Mouse (Mus musculus): ENCODE results near the gene Armh1.
"Not testable (repeated sequence)": the region's sequence is repeated elsewhere in the genome, so short reads cannot be mapped to it uniquely, and the experiment has no call there.

Armh1 gene

GRCm38 (mm10) chr4:117267831-117268437 lies 16.0 kb upstream of the Armh1 start:
- no peak for DNase-seq (ENCODE audit: low read depth)

GRCm38 (mm10) chr4:117267284-117267683 lies 15.4 kb upstream of the Armh1 start:
- peak; percentile 79 for DNase-seq (ENCODE audit: low read depth)

DNA sequence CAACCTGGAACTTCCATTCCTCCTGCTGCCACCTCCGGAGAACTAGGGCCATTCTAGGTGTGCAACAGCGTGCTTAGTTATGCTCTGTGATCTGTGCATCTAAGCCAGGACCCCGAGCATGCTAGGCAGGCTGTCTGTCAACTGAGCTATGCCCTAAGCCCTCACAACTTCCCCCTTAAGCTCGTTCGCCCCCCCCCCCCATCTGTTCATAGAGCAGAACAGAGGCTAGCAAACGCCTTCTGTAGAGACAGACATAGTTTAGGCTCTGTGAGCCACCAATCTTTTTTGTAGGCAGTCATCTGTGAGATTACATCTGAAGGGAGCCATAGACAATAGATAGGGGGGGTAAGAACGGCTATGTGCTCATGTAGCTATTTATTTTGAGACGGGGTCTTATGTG lies 11.1 kb upstream of the Armh1 start:
- no peak for DNase-seq (ENCODE audit: low read depth)

- no peak for DNase-seq (ENCODE audit: low read depth)
Observed at GRCm38 (mm10) chr4:117262101-117262913, 10.4 kb upstream of the Armh1 start.

DNA sequence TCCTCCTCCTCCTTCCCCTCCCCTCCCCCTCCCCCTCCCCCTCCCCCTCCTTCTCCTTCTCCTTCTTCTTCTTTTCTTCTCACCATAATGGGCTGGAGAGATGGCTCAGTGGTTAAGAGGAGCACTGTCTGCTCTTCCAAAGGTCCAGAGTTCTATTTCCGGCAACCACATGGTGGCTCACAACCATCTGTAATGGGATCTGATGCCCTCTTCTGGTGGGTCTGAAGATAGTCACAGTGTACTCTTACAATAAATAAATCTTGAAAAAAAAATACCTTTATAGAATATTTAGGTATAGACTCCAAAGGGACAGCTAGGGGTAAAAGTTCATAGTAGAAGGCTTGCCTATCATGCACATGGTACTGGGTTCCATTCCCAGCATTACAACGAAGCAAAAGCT lies 9.3 kb upstream of the Armh1 start:
- DNase-seq (ENCODE audit: low read depth): no peak

DNA sequence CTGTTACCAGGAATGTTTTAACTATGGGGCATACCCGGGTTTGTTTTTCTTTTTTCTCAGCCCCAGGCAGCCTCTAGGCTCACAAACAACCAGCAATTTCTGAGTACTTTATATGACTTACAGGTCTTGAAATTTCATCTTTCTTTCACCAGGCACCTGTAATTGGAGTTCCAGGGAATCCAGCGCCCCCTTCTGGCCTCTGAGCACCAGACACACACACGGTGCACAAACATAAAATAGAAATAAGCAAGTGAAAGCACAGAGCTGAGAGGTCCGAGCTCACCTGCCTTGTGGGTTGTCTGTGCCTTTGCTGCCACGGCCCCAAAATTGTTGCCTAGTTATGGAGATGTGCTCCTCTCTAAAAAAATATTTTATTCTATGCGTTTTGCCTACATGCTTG lies 8.0 kb upstream of the Armh1 start:
- DNase-seq (ENCODE audit: low read depth): not testable (repeated sequence)

GRCm38 (mm10) chr4:117254672-117255071 lies 2.7 kb upstream of the Armh1 start:
- no peak for DNase-seq (ENCODE audit: low read depth)

DNA sequence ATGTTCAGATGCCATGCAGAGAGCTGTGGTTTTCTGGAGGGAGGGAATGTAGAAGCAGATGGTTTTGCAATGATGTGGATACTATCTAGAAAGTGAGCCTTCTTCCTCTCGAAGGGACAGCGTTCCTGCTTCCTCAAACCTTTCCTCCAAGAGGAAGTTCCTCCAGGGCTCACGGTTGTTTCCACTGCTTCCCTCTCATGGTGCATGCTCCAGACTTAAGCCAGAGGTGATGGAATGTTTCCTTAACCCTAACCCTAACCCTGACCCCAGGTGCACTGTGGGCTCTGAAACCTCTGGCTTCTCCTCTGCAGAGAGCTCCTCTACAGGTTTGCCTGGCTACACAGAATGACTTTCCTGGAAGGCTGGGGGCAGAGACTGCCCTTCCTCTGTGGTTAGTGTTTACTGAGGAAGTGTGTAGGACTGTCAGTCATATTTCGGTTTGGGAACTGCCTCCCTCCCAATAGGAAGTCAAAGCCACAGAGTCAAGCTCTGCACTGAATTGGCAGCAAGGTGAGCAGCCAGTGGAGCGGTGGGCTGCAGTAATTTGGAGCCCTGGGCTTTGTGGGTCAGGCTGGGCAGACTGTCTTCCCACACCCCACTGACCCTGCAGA lies 2.2 kb upstream of the Armh1 start:
- DNase-seq (ENCODE audit: low read depth): peak; percentile 17

GRCm38 (mm10) chr4:117253218-117254016 lies 1.5 kb upstream of the Armh1 start:
- DNase-seq (ENCODE audit: low read depth): no peak

DNA sequence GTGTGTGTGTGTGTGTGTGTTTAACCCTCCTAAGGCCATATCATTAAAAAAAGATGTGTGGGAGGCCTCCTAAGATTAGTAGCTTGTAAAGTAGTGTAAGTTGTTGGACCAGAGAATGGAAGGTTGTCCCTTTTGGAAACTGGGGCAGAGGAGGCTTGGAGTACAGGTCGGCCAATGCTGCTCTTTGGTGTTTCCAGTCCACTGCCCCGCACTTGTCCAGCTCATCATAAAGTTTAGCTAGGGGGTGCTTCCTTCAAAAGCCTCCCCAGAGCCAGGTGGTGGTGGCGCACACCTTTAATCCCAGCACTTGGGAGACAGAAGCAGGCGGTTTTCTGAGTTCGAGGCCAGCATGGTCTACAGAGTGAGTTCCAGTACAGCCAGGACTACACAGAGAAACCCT lies 830 bp upstream of the Armh1 start:
- no peak for DNase-seq (ENCODE audit: low read depth)

DNA sequence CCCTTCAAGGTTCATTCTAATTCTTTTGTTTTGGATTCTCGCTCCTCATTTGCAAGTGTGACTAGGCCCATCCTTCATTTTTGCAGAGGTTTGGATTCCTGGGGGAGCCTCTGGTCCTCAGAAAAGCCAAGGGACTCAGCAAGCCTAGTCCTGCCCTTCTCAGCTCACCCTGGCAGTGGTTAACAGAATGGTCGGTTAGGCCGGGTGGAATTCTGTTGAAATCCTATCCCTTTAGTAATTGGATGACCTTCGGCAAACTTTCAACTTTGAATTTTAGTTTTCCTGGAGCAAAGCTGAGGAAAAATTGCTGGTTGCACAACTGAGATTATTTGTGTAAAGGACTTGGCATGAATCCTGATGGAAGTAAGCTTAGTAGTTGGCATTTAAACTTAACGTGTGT lies 426 bp upstream of the Armh1 start:
- DNase-seq (ENCODE audit: low read depth): no peak

- DNase-seq (ENCODE audit: low read depth): no peak
Observed at GRCm38 (mm10) chr4:117250982-117251381, 943 bp downstream of the Armh1 start.

- DNase-seq (ENCODE audit: low read depth): no peak
Observed at GRCm38 (mm10) chr4:117240867-117241266, 11.1 kb downstream of the Armh1 start.

- no peak for DNase-seq (ENCODE audit: low read depth)
Observed at GRCm38 (mm10) chr4:117239153-117239552, 12.8 kb downstream of the Armh1 start.

DNA sequence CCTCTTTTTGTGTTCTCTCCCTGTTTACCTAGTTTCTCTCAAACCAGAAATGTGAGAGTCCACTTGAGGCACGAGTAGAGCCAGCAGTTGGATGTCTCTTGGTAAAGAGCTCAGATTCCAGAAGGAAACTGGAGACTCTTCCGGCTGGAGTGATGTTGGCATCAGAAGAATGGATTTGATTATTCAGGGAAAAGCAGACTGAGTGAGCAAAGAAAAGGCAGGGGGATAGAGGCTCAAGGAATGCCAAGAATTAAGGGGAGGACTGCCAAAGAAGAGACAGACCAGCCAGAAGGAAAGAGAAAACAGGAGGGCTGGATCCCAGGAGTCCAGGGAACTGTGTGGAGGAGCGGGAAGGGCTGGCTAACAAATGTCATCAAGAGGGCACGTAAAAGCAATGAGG lies 16.1 kb downstream of the Armh1 start:
- no peak for DNase-seq (ENCODE audit: low read depth)

- DNase-seq (ENCODE audit: low read depth): no peak
Observed at GRCm38 (mm10) chr4:117234166-117234741, 17.7 kb downstream of the Armh1 start.

DNA sequence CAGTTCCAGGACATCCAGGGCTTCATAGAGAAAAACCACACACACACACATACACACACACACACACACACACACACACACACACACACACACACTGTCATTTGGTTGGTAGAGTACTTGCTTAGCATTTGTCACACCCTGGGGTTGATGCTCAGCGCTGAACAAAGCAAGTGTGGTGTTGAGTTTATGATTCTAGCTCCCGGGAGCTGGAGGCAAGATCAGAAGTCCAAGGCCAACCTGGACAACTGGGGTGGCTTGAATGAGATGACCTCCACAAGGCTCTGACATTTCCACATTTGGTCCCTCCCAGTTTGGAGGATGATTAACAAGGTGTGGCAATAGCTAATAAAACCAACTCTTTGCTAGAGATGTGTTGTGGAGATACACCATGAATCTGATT lies 20.7 kb downstream of the Armh1 start:
- no peak for DNase-seq (ENCODE audit: low read depth)

- DNase-seq (ENCODE audit: low read depth): no peak
Observed at GRCm38 (mm10) chr4:117230331-117230730, 21.6 kb downstream of the Armh1 start.

DNA sequence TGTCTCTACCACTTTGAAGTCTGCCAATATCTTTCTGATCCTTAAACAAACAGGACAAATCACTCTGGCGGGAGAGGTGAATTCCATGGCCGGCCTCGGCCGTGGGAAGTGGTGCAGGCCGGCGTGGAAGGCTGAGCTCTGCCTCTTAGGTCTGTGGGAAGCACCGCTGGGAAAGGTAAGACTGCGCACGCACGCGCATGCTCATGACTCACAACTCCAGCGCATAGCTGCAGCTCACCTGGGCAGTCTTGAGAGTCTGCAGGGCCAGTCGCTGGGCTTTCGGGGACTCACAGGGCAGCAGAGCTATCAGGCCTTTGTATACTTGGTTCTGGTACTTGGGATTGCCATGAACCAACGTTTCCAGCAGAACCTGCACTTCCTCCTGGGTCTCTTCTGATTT lies 22.3 kb downstream of the Armh1 start:
- no peak for DNase-seq (ENCODE audit: low read depth)

DNA sequence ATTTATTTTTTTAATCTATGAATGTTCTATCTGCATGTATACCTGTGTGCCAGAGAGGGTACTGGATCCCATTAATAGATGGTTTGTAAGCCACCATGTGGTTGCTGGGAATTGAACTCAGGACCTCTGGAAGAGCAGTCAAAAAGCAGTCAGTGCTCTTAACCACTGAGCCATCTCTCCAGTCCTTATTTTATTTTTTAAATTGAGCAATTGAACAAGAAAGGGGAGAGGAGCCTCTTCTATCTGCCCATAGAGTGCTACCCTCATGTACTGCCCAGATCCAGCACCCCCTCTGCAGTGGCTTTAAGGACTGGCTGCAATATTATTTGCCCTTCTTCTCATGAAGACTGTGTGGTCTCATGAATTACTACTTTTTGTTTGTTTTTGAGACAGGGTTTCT lies 26.7 kb downstream of the Armh1 start:
- DNase-seq (ENCODE audit: low read depth): no peak

DNA sequence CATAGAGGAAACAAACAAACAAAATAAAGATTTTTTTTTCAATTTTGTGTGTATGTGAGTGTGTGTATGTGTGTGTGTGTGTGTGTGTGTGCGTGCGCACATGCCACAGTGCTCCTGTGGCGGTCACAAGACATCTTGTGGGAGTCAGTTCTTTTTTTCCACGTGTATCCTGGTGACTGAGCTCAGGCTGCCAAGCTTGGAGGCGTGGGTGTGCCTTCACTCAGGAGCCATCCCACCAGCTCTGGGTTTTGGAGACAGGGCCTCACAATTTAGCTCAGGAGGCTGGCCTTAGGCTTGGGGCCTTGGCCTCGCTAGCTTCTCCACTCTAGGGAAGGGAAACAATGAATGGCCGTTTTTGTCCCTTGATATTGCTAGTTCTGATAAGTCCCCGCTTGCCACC lies 27.8 kb downstream of the Armh1 start:
- no peak for DNase-seq (ENCODE audit: low read depth)

DNA sequence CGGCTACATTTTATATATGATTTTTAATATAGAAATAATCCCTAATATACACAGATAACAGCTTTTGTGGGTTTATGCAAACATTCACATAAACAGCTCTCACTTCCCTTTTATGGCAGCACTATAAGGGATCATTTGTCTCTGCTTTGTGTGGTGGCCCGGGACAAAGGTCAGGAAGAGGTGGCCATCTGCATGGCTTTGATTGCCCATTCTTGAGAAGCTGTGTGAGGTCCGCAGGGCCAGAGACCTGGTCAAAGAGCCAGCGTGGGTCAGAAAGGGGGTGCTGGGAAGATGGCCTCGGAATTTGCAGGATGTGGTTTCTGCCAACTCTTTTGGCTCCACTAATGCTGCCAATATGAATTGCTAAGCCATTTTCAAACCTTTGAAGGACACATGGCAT lies 28.9 kb downstream of the Armh1 start:
- DNase-seq (ENCODE audit: low read depth): no peak

Measured in c-Kit-positive CD71-negative TER-119-negative erythroid progenitor cells, embryonic 14.5 days (primary cell).